Mouse (Mus musculus) hindbrain, embryonic 12.5 days (tissue): ENCODE data around the gene Ssx2ip. TPM values are rescaled to one million over a fixed set of nuclear protein-coding genes. Genes with fewer than 3 reads are reported as not detected.

Source experiments
- ATAC-seq: fragments of 200-750 bp; cut with Nextera tagmentation; 2 replicates; pipeline ENCODE4 v1.8.0; 2017; ENCODE audit warnings: moderate TSS enrichment; ENCODE audit not compliant: low FRiP score
- H3K27ac ChIP-seq: fragments of 300-500 bp; sonication (generic); 2 replicates; pipeline ENCODE4 v1.5.1; 2016; ENCODE audit warnings: mild to moderate bottlenecking
- H3K27me3 ChIP-seq: fragments of 300-500 bp; sonication (generic); 2 replicates; pipeline ENCODE4 v1.6.1; 2016; ENCODE audit warnings: mild to moderate bottlenecking
- H3K36me3 ChIP-seq: fragments of 300-500 bp; sonication (generic); 2 replicates; pipeline ENCODE4 v1.6.1; 2016; ENCODE audit warnings: mild to moderate bottlenecking
- H3K4me1 ChIP-seq: fragments of 300-500 bp; sonication (generic); 2 replicates; pipeline ENCODE4 v1.6.1; 2016
- H3K4me2 ChIP-seq: fragments of 300-500 bp; sonication (generic); replicated peaks from 2 replicates; pipeline ENCODE4 v1.6.1; 2016; ENCODE audit warnings: mild to moderate bottlenecking
- H3K4me3 ChIP-seq: fragments of 300-500 bp; sonication (generic); 2 replicates; pipeline ENCODE4 v1.5.1; 2016; ENCODE audit warnings: mild to moderate bottlenecking
- H3K9ac ChIP-seq: fragments of 300-500 bp; sonication (generic); 2 replicates; pipeline ENCODE4 v1.6.1; 2016; ENCODE audit warnings: mild to moderate bottlenecking, moderate library complexity
- H3K9me3 ChIP-seq: fragments of 300-500 bp; sonication (generic); replicated peaks from 2 replicates; pipeline ENCODE4 v1.6.1; 2016; ENCODE audit warnings: mild to moderate bottlenecking
- WGBS: fragments of 180-500 bp; shearing (Covaris S2); methylation state at CpG from one replicate; pipeline ENCODE4 v1.1.7; 2016; 5-methylcytosine and 5-hydroxymethylcytosine counted together
- polyA plus RNA-seq: library from polyadenylated mRNA; unstranded; fragments of >200 nt; fragmentation: Nextera tagmentation; extraction: Ambion mirVana; gene quantifications from 2 replicates; pipeline ENCODE4 v1.2.1, GENCODE M21; 2016

Ssx2ip gene
- polyA plus RNA-seq: 20.9 and 25.5 TPM in 2 replicates

DNA sequence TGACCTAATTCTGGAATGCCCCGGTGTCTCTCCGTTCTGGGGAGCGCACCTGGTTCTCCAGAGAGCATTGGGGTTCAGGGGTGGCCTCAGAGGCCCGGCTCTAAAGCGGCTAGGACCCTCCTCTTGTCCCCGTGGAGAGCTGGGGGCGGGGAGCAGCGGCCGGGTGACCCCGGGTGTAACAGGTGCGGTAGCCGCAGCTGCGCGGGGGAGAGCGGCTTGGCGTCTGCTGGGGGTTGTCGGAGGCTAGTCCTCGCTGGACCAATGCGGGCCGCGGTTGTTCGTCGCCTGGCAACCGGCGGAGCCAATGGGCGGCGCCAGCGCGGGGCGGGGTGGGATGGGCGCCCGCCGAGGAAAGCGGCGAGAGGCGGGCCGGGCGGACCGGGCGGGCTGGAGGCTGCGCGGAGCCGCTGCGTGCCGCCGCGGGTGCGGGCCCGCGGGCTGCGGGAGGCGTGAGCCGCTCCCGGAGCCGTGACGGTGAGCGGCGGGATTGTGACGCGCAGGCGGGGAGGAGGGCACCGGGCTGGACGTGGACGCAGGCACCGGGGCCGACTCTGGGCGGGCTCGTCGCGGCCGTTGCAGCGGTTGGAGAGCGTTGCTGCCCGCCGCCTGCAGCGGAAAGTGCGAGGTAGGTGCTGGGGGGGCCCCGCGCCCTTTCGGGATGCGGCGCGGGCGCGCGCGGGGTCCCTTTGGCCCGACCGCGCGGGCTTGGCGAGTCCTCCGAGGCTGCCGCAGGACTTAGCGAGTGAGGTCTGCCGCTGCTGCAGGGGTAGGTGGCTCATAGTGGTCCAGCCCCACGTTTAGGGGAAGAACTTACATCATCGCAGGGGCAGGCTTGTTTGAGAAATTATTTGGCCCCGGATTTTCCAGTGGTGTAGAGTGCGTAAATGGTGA, at the start of gene Ssx2ip:
Gene Ssx2ip (plus strand): TSS at position 332 of the 891 bp plus-strand sequence.
- Histone ChIP-seq H3K36me3 (no peaks in the 10 kb centered on the region), H3K9me3 (no peaks in the 10 kb centered on the region), H3K4me1 (peaks cover 26% of the 10 kb centered on the region), H3K4me2 (peak within 1 kb of the TSS; percentile 83), H3K27me3 (peaks cover 5% of the 10 kb centered on the region), H3K9ac (peak within 1 kb of the TSS; percentile 89), H3K27ac (peak within 1 kb of the TSS; percentile 72), H3K4me3 (peak within 1 kb of the TSS; percentile 92)
- under 1% methylated on average over 78 of the region's 100 CpGs for whole genome bisulfite sequencing
- ATAC-seq: peak; percentile 99

DNA sequence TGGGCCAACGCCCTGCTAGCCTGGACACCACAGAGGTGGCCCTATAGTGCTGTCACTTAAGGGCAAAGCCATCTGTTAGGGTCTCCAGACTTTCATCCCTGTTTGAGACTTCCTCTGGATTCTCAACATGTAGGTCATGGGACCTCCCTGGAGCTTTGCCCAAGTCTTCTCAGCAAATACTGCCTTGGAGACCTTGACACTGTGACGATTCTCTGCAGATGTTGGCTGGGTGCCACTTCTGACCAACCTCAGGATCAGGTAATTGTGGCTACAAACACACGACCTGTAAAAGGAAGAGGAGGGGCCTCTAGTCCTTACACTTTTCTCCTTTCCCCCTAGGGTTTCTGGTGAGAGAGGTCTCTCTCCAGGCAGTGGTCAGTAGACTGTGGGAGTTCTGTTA, 49.3 kb upstream of the Ssx2ip start:
- no peaks in the 10 kb centered on the region for H3K36me3 ChIP-seq
- no peak overlapping the region for H3K27ac ChIP-seq
- 0 out of 2 replicates have a peak, but pooled peaks cover under 1% of the 10 kb centered on the region for H3K27me3 ChIP-seq
- no peak overlapping the region for H3K4me3 ChIP-seq
- WGBS: 79% methylated on average over 3 of the region's 3 CpGs
- ATAC-seq: no peak
- no peak overlapping the region for H3K9ac ChIP-seq
- no peaks in the 10 kb centered on the region for H3K4me1 ChIP-seq
- H3K4me2 ChIP-seq: no peak overlapping the region
- H3K9me3 ChIP-seq: no peaks in the 10 kb centered on the region

GRCm38 (mm10) chr3:146365471-146365870, 39.0 kb upstream of the Ssx2ip start:
- Histone ChIP-seq H3K27ac (no peak overlapping the region), H3K36me3 (no peaks in the 10 kb centered on the region), H3K9ac (no peak overlapping the region), H3K9me3 (no peaks in the 10 kb centered on the region), H3K4me3 (no peak overlapping the region), H3K4me1 (no peaks in the 10 kb centered on the region), H3K4me2 (no peak overlapping the region), H3K27me3 (peaks cover 13% of the 10 kb centered on the region)
- no peak for ATAC-seq
- 91% methylated on average over 9 of the region's 9 CpGs for WGBS

GRCm38 (mm10) chr3:146367058-146367457, 37.4 kb upstream of the Ssx2ip start:
- WGBS: 95% methylated on average over 2 of the region's 2 CpGs
- H3K27me3 ChIP-seq: peaks cover 28% of the 10 kb centered on the region
- no peak overlapping the region for H3K4me3 ChIP-seq
- no peaks in the 10 kb centered on the region for H3K36me3 ChIP-seq
- no peaks in the 10 kb centered on the region for H3K4me1 ChIP-seq
- H3K9ac ChIP-seq: no peak overlapping the region
- no peaks in the 10 kb centered on the region for H3K9me3 ChIP-seq
- no peak overlapping the region for H3K4me2 ChIP-seq
- H3K27ac ChIP-seq: no peak overlapping the region
- no peak for ATAC-seq

DNA sequence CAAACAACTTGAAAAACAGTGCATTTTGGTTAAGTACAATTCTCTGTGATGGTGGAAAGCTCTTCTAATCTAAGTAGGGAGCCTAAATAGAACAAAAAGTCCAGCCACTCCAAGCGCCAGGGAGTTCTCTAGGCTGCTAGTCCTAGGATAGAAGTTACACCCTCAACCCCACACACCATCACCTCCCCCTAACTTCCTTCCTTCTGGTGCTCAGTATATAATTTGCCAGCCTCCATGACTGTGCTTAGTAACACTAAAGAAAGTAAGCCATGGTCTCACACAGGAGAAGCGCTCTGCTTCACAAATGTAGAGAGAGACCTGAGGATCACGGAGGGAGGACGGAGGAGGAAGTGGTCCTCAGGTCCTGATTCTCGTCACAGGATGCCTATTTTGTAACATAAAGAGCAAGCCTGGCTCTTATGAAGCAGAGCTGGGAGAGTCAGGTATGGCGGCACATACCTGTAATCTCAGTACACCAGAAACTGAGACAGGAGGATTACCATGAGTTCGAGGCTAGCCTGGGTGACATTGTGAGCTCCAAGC, 33.8 kb upstream of the Ssx2ip start:
- Histone ChIP-seq H3K9me3 (no peaks in the 10 kb centered on the region), H3K4me1 (peaks cover 12% of the 10 kb centered on the region), H3K9ac (no peak overlapping the region), H3K27ac (no peak overlapping the region), H3K36me3 (no peaks in the 10 kb centered on the region), H3K4me2 (no peak overlapping the region), H3K27me3 (peaks cover 54% of the 10 kb centered on the region), H3K4me3 (no peak overlapping the region)
- 87% methylated on average over 7 of the region's 7 CpGs for WGBS
- ATAC-seq: no peak

DNA sequence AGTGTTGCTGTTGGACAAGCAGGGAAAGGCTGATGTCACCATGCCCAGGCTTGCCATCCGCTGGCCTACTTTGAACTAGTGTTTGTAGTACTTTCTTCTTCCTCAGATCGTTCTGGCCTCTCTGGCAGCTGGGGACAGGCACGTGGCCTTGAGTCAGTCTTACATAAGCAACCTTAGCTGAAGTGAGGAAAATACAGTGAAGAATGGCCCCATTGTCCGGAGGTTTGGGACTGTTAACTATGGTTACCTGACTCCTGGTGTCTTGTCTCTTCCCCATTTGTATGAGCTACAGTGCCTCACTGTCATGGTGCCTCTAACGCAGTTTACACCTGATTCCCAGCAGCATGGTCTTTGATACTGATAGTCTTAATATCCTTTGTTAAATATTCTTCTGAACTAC, 33.2 kb upstream of the Ssx2ip start:
- Histone ChIP-seq H3K4me3 (no peak overlapping the region), H3K27me3 (peaks cover 58% of the 10 kb centered on the region), H3K9me3 (no peaks in the 10 kb centered on the region), H3K27ac (no peak overlapping the region), H3K4me2 (no peak overlapping the region), H3K4me1 (peaks cover 12% of the 10 kb centered on the region), H3K36me3 (no peaks in the 10 kb centered on the region), H3K9ac (no peak overlapping the region)
- ATAC-seq: no peak
- WGBS: 67% methylated on average over 5 of the region's 5 CpGs

DNA sequence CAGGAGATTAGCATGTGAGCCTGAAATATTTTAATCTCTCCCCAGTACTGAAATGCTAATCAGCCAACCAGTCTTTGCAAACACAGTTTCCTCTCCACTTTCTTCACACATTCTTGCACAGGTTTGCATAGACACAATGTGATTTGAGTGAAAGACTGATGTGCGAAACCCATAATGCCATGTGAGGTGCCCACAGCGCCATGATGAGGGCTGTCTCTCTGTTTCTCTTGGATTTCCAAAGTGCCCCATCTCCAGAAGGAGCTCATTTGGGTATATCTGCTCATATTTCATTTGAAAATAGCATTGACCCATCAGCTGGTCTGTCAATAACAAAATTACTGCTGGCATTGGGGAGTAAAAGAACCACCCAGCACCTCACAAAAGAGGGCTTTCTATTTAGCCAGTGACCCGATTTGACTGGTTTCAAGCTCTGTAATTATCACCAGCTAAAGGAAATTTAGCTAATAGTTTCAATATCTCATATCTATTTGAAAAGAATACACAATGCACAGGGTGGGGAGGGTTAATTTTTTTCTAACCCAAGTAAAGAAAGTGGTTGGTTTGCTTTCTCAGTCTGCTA, 29.8 kb upstream of the Ssx2ip start:
- ATAC-seq: no peak
- Histone ChIP-seq H3K4me2 (no peak overlapping the region), H3K4me3 (no peak overlapping the region), H3K9me3 (no peaks in the 10 kb centered on the region), H3K4me1 (peaks cover 14% of the 10 kb centered on the region), H3K36me3 (no peaks in the 10 kb centered on the region), H3K27ac (no peak overlapping the region), H3K27me3 (peaks cover 70% of the 10 kb centered on the region), H3K9ac (no peak overlapping the region)
- WGBS: 72% methylated on average over 3 of the region's 3 CpGs

GRCm38 (mm10) chr3:146375224-146375657, 29.2 kb upstream of the Ssx2ip start:
- peaks cover 19% of the 10 kb centered on the region for H3K4me1 ChIP-seq
- no peak overlapping the region for H3K27ac ChIP-seq
- 27% methylated on average over 4 of the region's 4 CpGs for WGBS
- no peak overlapping the region for H3K4me2 ChIP-seq
- peaks cover 68% of the 10 kb centered on the region for H3K27me3 ChIP-seq
- no peak for ATAC-seq
- no peaks in the 10 kb centered on the region for H3K9me3 ChIP-seq
- no peak overlapping the region for H3K4me3 ChIP-seq
- no peaks in the 10 kb centered on the region for H3K36me3 ChIP-seq
- no peak overlapping the region for H3K9ac ChIP-seq

- no peak overlapping the region for H3K27ac ChIP-seq
- peaks cover 20% of the 10 kb centered on the region for H3K4me1 ChIP-seq
- H3K9me3 ChIP-seq: no peaks in the 10 kb centered on the region
- WGBS: 79% methylated on average over 15 of the region's 15 CpGs
- peaks cover 57% of the 10 kb centered on the region for H3K27me3 ChIP-seq
- no peaks in the 10 kb centered on the region for H3K36me3 ChIP-seq
- H3K4me2 ChIP-seq: no peak overlapping the region
- H3K9ac ChIP-seq: no peak overlapping the region
- ATAC-seq: no peak
- no peak overlapping the region for H3K4me3 ChIP-seq
Observed at GRCm38 (mm10) chr3:146376337-146377130, 27.9 kb upstream of the Ssx2ip start.

- WGBS: 91% methylated on average over 5 of the region's 5 CpGs
- peaks cover 20% of the 10 kb centered on the region for H3K4me1 ChIP-seq
- no peaks in the 10 kb centered on the region for H3K9me3 ChIP-seq
- H3K36me3 ChIP-seq: no peaks in the 10 kb centered on the region
- no peak overlapping the region for H3K9ac ChIP-seq
- H3K4me3 ChIP-seq: no peak overlapping the region
- no peak overlapping the region for H3K4me2 ChIP-seq
- H3K27ac ChIP-seq: no peak overlapping the region
- no peak for ATAC-seq
- H3K27me3 ChIP-seq: peaks cover 51% of the 10 kb centered on the region
Observed at GRCm38 (mm10) chr3:146377216-146377615, 27.2 kb upstream of the Ssx2ip start.

- Histone ChIP-seq H3K9ac (no peak overlapping the region), H3K27me3 (peaks cover 36% of the 10 kb centered on the region), H3K27ac (no peak overlapping the region), H3K36me3 (no peaks in the 10 kb centered on the region), H3K4me1 (peaks cover 20% of the 10 kb centered on the region), H3K4me2 (no peak overlapping the region), H3K4me3 (no peak overlapping the region), H3K9me3 (0 out of 2 replicates have a peak, but pooled peaks cover 5% of the 10 kb centered on the region)
- 75% methylated on average over 8 of the region's 8 CpGs for WGBS
- no peak for ATAC-seq
Observed at GRCm38 (mm10) chr3:146378753-146379152, 25.7 kb upstream of the Ssx2ip start.
